Mouse (Mus musculus) olfactory bulb, adult 2 months (tissue): Measurements from ENCODE around the gene Lmtk2.

Experiments
- CTCF ChIP-seq: fragments of 200-500 bp; IDR thresholded peaks from 2 replicates; pipeline ENCODE4 v1.5.1; 2012; ENCODE audit warnings: low read depth, mild to moderate bottlenecking, low read length, moderate library complexity; ENCODE audit not compliant: insufficient read depth
- POLR2A ChIP-seq: fragments of 200-500 bp; IDR thresholded peaks from 2 replicates; pipeline ENCODE4 v1.6.1; 2012; ENCODE audit warnings: mild to moderate bottlenecking, low read depth, low read length, moderate library complexity; ENCODE audit not compliant: insufficient read depth

DNA sequence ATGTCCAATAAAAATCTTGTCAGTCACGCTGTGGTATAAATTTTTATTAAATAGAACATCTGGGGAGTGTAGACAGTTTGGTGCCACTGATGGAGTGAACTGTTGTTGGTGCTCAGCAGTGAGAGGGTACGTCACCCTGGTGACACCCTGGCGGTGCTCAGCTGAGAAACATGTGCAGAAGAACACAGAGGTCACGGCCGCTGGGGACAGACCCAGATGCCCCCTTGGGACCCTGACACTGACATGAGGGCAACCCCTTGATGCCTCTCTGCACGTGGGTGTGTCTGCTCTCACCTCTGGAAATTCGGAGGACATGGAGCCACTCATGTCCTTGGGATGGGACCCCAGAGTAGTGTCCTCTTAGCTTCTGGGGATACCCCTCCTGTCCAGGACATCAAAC is 94.2 kb downstream of the Lmtk2 start:
- no peak for TF ChIP-seq POLR2A
- TF ChIP-seq CTCF: no peak
